Mouse (Mus musculus) bone marrow macrophage, adult 2 months (primary cell): ENCODE data around the gene Gm17332. TPM values are rescaled to one million over a fixed set of nuclear protein-coding genes. Genes with fewer than 3 reads are reported as not detected.
"Not testable (repeated sequence)": the region's sequence is repeated elsewhere in the genome, so short reads cannot be mapped to it uniquely, and the experiment has no call there.

Source experiments
- H3K27ac ChIP-seq: 2 replicates; pipeline ENCODE4 v1.5.1; 2012; ENCODE audit warnings: low read depth, low read length; ENCODE audit not compliant: insufficient read depth
- H3K4me1 ChIP-seq: 2 replicates; pipeline ENCODE4 v1.6.1; 2012; ENCODE audit warnings: low read length; ENCODE audit not compliant: control insufficient read depth, insufficient read depth
- H3K4me3 ChIP-seq: 2 replicates; pipeline ENCODE4 v1.5.1; 2012; ENCODE audit warnings: mild to moderate bottlenecking, low read length, moderate library complexity; ENCODE audit not compliant: insufficient read depth
- CTCF ChIP-seq: IDR thresholded peaks from 2 replicates; pipeline ENCODE4 v1.5.1; 2012; ENCODE audit warnings: low read depth, mild to moderate bottlenecking, low read length, moderate library complexity
- POLR2A ChIP-seq: IDR thresholded peaks from 2 replicates; pipeline ENCODE4 v1.6.1; 2012; ENCODE audit warnings: mild to moderate bottlenecking, low read depth, low read length, borderline replicate concordance
- polyA plus RNA-seq: library from polyadenylated mRNA; stranded (reverse); fragments of >200 nt; gene quantifications from 2 replicates; pipeline ENCODE4 v1.2.4, GENCODE M21; 2012; ENCODE audit not compliant: missing spikeins, insufficient read depth, insufficient read length

Gene Gm17332
- polyA plus RNA-seq, 1 experiment: not detected

- Histone ChIP-seq H3K27ac (no peak overlapping the region), H3K4me1 (0 out of 2 replicates have a peak, but pooled peaks cover 2% of the 10 kb centered on the region), H3K4me3 (no peak overlapping the region)
- TF ChIP-seq POLR2A (no peak), CTCF (no peak)
Measured at GRCm38 (mm10) chr11:31157021-31157420, 25.2 kb downstream of the Gm17332 start.

GRCm38 (mm10) chr11:31138394-31138793 is 43.9 kb downstream of the Gm17332 start:
- H3K4me1 ChIP-seq, H3K4me3 ChIP-seq, H3K27ac ChIP-seq: not testable (repeated sequence)

- H3K4me1 ChIP-seq, H3K27ac ChIP-seq, H3K4me3 ChIP-seq: not testable (repeated sequence)
Measured at GRCm38 (mm10) chr11:31134824-31135223, 47.4 kb downstream of the Gm17332 start.

GRCm38 (mm10) chr11:31133726-31134125 is 48.5 kb downstream of the Gm17332 start:
- H3K4me1 ChIP-seq, H3K4me3 ChIP-seq: not testable (repeated sequence)

More at GRCm38 (mm10) chr11:31133726-31134125, 48.5 kb downstream of the Gm17332 start:
- H3K27ac ChIP-seq: not testable (repeated sequence)

Other genes with a start within 250 kb of the Gm17332 start
- gene Erlec1, start 228.1 kb downstream of the Gm17332 start, polyA plus RNA-seq: 50.7 and 52.9 TPM in 2 replicates
- gene Chac2, start 196.1 kb downstream of the Gm17332 start, polyA plus RNA-seq: 4.8 and 6.1 TPM in 2 replicates
- gene Stc2, start 187.6 kb upstream of the Gm17332 start, polyA plus RNA-seq: not detected in 2 replicates